Mouse (Mus musculus) limb, embryonic 14.5 days (tissue): ENCODE data around the gene Wdr47. TPM values are rescaled to one million over a fixed set of nuclear protein-coding genes. Genes with fewer than 3 reads are reported as not detected.

Experiments
- ATAC-seq: fragments of 200-750 bp; cut with Nextera tagmentation; 2 replicates; pipeline ENCODE4 v1.8.0; 2017; ENCODE audit warnings: low read depth, moderate number of reproducible peaks, moderate TSS enrichment; ENCODE audit not compliant: low FRiP score
- DNase-seq: peaks from one replicate; pipeline ENCODE4 v3.0.0-alpha.2; 2015; ENCODE audit warnings: low spot score
- H3K27ac ChIP-seq: fragments of 300-500 bp; sonication (generic); replicated peaks from 2 replicates; pipeline ENCODE4 v1.5.1; 2014; ENCODE audit warnings: low read depth, mild to moderate bottlenecking, low read length, moderate library complexity, mixed read lengths
- H3K27me3 ChIP-seq: fragments of 300-500 bp; sonication (generic); 2 replicates; pipeline ENCODE4 v1.6.1; 2014; ENCODE audit warnings: low read length, mixed read lengths; ENCODE audit not compliant: control insufficient read depth, insufficient read depth
- H3K36me3 ChIP-seq: fragments of 300-500 bp; sonication (generic); 2 replicates; pipeline ENCODE4 v1.6.1; 2014; ENCODE audit warnings: mild to moderate bottlenecking, low read length, moderate library complexity, mixed read lengths; ENCODE audit not compliant: control insufficient read depth, insufficient read depth
- H3K4me1 ChIP-seq: fragments of 300-500 bp; sonication (generic); 2 replicates; pipeline ENCODE4 v1.6.1; 2014; ENCODE audit warnings: antibody characterized with exemption, low read length, mixed read lengths; ENCODE audit not compliant: control insufficient read depth, insufficient read depth
- H3K4me2 ChIP-seq: fragments of 300-500 bp; sonication (generic); replicated peaks from 2 replicates; pipeline ENCODE4 v1.6.1; 2014; ENCODE audit warnings: low read depth, mild to moderate bottlenecking, low read length, moderate library complexity; ENCODE audit not compliant: severe bottlenecking
- H3K4me3 ChIP-seq: fragments of 300-500 bp; sonication (generic); replicated peaks from 2 replicates; pipeline ENCODE4 v1.5.1; 2014; ENCODE audit warnings: low read length
- H3K9ac ChIP-seq: fragments of 300-500 bp; sonication (generic); 2 replicates; pipeline ENCODE4 v1.6.1; 2014; ENCODE audit warnings: mild to moderate bottlenecking, low read depth, low read length, moderate library complexity; ENCODE audit not compliant: severe bottlenecking
- H3K9me3 ChIP-seq: fragments of 300-500 bp; sonication (generic); 2 replicates; pipeline ENCODE4 v1.6.1; 2016; ENCODE audit warnings: low read length; ENCODE audit not compliant: control insufficient read depth
- POLR2A ChIP-seq: fragments of 200-500 bp; IDR thresholded peaks from 2 replicates; pipeline ENCODE4 v1.8.0; 2012; ENCODE audit warnings: inconsistent platforms, mild to moderate bottlenecking, moderate library complexity, borderline replicate concordance; ENCODE audit not compliant: insufficient read depth, insufficient read length; ENCODE audit errors: extremely low read depth
- WGBS: fragments of 180-500 bp; shearing (Covaris S2); extraction: QIAGEN DNeasy Blood & Tissue Kit; methylation state at CpG from one replicate; pipeline ENCODE4 v1.1.7; 2014; 5-methylcytosine and 5-hydroxymethylcytosine counted together
- polyA plus RNA-seq, 2 experiments: library from polyadenylated mRNA; depleted of rRNA in 1 of 2; stranded (reverse) in 1 of 2; unstranded in 1 of 2; fragments of >200 nt; fragmentation: Nextera tagmentation in 1 of 2; extraction: Ambion mirVana in 1 of 2; gene quantifications; 2 replicates each; pipeline versions ENCODE4 v1.2.1 to v1.2.3; 2012 to 2014

The Wdr47 gene
- polyA plus RNA-seq, 2 experiments: 13.3 to 14.3 TPM

DNA sequence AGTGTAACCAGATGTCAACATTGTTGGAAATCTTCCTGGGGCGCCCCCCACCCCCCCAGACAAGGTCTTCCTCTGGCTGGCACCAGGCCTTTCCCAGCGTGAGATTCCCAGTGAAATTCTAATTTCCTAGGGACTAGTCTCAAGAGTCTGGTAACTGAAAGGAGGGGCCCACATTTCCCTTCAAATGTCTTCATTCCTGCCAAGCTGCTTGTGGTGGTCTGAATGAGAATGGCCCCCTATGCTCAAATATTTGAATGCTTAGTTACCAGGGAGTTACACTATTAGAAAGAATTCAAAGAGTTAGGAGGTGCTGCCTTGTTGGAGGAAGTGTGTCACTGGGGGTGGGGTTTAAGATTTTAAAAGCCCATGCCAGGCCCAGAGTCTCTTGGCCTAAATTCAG lies 2.6 kb upstream of the Wdr47 start:
- no peaks in the 10 kb centered on the region for H3K27me3 ChIP-seq

DNA sequence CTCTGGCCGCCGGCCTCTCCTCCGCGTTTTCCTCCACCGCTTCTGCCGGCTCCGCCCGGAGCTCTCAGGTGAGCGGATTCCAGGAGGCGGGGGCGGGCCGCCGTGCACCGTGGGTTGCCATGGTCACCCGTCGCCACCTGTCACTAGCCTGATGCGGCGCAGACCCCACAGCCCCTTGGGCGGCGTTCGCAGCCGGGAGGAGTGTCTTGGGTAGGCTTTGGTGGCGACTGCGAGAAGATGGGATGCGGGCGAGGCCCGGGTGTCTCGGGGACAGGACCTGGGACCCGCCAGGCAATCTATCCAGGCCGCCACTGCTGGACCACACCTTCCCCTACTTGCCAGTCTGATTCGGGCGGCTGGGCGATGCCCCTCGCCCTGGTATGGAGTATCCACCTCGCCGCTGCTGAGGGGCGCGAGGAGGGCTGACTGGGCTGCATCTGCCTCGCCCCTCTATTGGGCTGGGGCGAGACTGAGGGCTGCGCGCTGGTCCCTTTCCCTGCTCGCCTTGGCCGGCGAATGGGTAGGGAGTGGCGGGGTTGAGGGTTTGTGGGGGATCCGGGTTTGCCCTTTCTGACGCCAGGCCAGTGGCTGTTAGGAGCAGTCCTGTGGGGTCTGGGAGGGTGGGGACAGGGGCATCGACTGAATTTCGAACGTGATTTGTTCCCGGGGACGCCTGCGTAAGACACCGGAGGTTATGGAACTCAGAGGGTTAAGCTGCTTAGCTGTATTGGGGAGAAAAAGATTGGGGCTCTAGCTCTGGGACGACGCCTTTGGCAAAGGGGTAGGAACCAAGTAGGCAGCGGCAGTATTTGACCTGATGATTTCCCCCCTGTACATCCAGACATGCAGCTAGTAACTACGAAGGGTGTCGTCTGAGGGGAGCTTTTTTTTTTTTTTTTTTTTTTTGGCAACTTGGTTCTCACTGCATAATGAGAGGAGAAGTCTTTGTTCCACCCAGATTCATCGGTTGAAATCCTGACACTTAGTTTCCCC lies 747 bp downstream of the Wdr47 start:
- Histone ChIP-seq H3K9ac (peak overlapping the region; percentile 58), H3K27me3 (no peaks in the 10 kb centered on the region), H3K9me3 (no peaks in the 10 kb centered on the region), H3K36me3 (no peaks in the 10 kb centered on the region), H3K27ac (peak overlapping the region; percentile 10), H3K4me3 (peak overlapping the region; percentile 60), H3K4me1 (peaks cover 2% of the 10 kb centered on the region; the same call in 1 of the 2 replicates), H3K4me2 (peak overlapping the region; percentile 98)
- no peak for DNase-seq
- peak; percentile 76 for ATAC-seq
- TF ChIP-seq POLR2A: no peak
- under 1% methylated on average over 58 of the region's 61 CpGs for WGBS

More for the DNA sequence above, 2.6 kb upstream of the Wdr47 start:
- Histone ChIP-seq H3K4me2 (no peak overlapping the region), H3K4me3 (no peak overlapping the region), H3K9ac (no peak overlapping the region), H3K27ac (no peak overlapping the region), H3K9me3 (no peaks in the 10 kb centered on the region), H3K36me3 (no peaks in the 10 kb centered on the region), H3K4me1 (peaks cover 2% of the 10 kb centered on the region; the same call in 1 of the 2 replicates)
- WGBS: 38% methylated on average over 2 of the region's 2 CpGs
- ATAC-seq: no peak
- no peak for TF ChIP-seq POLR2A
- DNase-seq: no peak

DNA sequence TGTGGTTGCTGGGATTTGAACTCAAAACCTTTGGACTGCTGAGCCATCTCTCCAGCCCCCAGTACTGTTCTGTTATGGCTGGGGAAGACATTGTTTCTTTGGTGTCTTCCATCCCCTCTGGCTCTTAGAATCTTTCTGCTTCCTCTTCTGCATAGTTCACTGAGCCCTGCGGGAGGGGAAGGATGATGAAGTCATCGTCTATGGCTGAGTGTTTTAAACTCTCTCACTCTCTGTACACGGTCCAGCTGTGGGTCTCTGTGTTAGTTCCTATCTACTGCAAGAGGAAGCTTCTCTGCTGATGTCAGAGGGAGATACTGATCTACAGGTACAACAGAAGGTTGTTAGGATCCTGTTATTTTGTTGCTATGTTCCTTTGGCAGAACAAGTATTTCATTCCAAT lies 17.8 kb downstream of the Wdr47 start:
- H3K4me3 ChIP-seq: no peak overlapping the region
- H3K9ac ChIP-seq: no peak overlapping the region
- WGBS: 78% methylated on average over 3 of the region's 3 CpGs
- H3K9me3 ChIP-seq: no peaks in the 10 kb centered on the region
- no peak overlapping the region for H3K27ac ChIP-seq
- DNase-seq (no peak), ATAC-seq (no peak)
- H3K36me3 ChIP-seq: no peaks in the 10 kb centered on the region; the same call in 1 of the 2 replicates
- no peaks in the 10 kb centered on the region for H3K27me3 ChIP-seq
- no peaks in the 10 kb centered on the region for H3K4me1 ChIP-seq
- no peak overlapping the region for H3K4me2 ChIP-seq
- no peak for TF ChIP-seq POLR2A

DNA sequence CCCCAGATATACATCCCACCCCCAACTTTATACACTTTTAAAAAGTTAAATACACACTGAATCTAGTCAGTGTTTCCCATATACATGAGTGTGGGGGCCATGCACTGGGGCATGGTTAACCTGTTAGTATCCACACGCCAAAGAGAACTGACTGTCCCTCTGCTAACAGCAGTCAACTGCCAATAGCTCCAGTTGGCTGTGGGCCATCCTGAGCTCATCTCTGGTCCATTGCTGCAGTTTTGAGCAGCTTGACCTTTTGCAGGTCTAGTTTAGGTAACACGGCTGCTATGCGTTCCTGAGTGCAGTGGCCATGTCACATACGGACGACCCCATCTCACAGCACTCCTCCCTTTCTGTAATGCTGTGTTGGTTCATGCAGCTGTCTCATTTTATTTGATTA lies 43.7 kb downstream of the Wdr47 start:
- ATAC-seq (no peak), DNase-seq (no peak)
- Histone ChIP-seq H3K27me3 (no peaks in the 10 kb centered on the region), H3K4me1 (no peaks in the 10 kb centered on the region), H3K9ac (no peak overlapping the region), H3K4me2 (no peak overlapping the region), H3K27ac (no peak overlapping the region), H3K4me3 (no peak overlapping the region), H3K9me3 (no peaks in the 10 kb centered on the region), H3K36me3 (peaks cover 3% of the 10 kb centered on the region; the same call in 1 of the 2 replicates)
- 90% methylated on average over 5 of the region's 5 CpGs for WGBS
- TF ChIP-seq POLR2A: no peak

DNA sequence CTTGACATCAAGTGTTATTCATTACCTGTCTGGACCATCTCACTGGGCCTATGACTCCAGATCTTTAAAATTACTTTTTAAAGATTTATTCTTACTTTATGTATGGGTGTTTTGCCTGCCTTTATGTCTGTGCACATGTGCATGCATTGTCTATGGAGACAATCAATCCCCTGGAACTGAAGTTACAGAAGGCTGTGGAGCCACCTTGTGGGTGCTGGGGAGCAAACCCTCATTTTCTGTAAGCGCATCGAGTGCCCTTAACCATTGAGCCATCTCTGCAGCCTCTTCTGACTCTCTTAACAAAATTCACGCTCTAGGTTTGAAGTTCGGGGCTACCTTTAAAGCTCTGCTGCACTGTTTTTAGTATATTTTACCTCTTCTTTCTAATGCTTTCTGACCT lies 48.3 kb downstream of the Wdr47 start:
- Histone ChIP-seq H3K4me3 (no peak overlapping the region), H3K27ac (no peak overlapping the region), H3K4me1 (no peaks in the 10 kb centered on the region), H3K9ac (no peak overlapping the region), H3K27me3 (no peaks in the 10 kb centered on the region), H3K4me2 (no peak overlapping the region), H3K9me3 (no peaks in the 10 kb centered on the region), H3K36me3 (peaks cover 11% of the 10 kb centered on the region)
- WGBS: 68% methylated on average over 4 of the region's 4 CpGs
- no peak for TF ChIP-seq POLR2A
- DNase-seq: no peak
- no peak for ATAC-seq
